Mouse (Mus musculus) adrenal gland, adult 18-20 months (tissue): ENCODE measurements around the gene Rnf224. TPM values are rescaled to one million over a fixed set of nuclear protein-coding genes. Genes with fewer than 3 reads are reported as not detected.
"Not testable (repeated sequence)": the region's sequence is repeated elsewhere in the genome, so short reads cannot be mapped to it uniquely, and the experiment has no call there.

ENCODE experiments used
- DNase-seq, 2 experiments: peaks; one replicate each; pipeline ENCODE4 v3.0.0; 2021 to 2022; ENCODE audit warnings: low spot score in 2 of 2
- long read RNA-seq, 2 experiments: library from polyadenylated mRNA; stranded (forward); transcript quantifications; one replicate each; pipeline ENCODE4 v2.0.0; 2021
- total RNA-seq, 2 experiments: library from RNA; stranded (reverse); gene quantifications; 1 replicate in 1 of 2; 2 replicates in 1 of 2; pipeline ENCODE4 v1.2.3; 2021

Rnf224 gene
- not detected for total RNA-seq
- long read RNA-seq, experiment 1 = 0 reads
- long read RNA-seq, experiment 2 = 0 reads

GRCm38 (mm10) chr2:25236614-25237013 is at the start of gene Rnf224:
TSS of gene Rnf224 (minus strand) at chr2:25236787.
- no peak for DNase-seq

- no peak for DNase-seq
Measured at GRCm38 (mm10) chr2:25286314-25286713, 49.7 kb upstream of the Rnf224 start.

GRCm38 (mm10) chr2:25285551-25285950 is 49.0 kb upstream of the Rnf224 start:
- no peak for DNase-seq

- peak; percentile 72 to 76 for DNase-seq
Measured at GRCm38 (mm10) chr2:25278928-25279882, 42.6 kb upstream of the Rnf224 start.

- no peak for DNase-seq
Measured at GRCm38 (mm10) chr2:25273010-25273409, 36.4 kb upstream of the Rnf224 start.

- no peak for DNase-seq
Measured at GRCm38 (mm10) chr2:25272515-25272914, 35.9 kb upstream of the Rnf224 start.

GRCm38 (mm10) chr2:25271827-25272511 is 35.4 kb upstream of the Rnf224 start, which contains the start of the genes Ssna1 and Anapc2:
TSS of gene Ssna1 (minus strand) at chr2:25272438.
TSS of gene Anapc2 (plus strand) at chr2:25272478.
- peak; percentile 99 for DNase-seq

- DNase-seq = no peak
Measured at GRCm38 (mm10) chr2:25267746-25268309, 31.2 kb upstream of the Rnf224 start.

- no peak for DNase-seq
Measured at GRCm38 (mm10) chr2:25267241-25267640, 30.7 kb upstream of the Rnf224 start.

GRCm38 (mm10) chr2:25266720-25267119 is 30.1 kb upstream of the Rnf224 start:
- no peak for DNase-seq

- DNase-seq = no peak
Measured at GRCm38 (mm10) chr2:25265897-25266656, 29.5 kb upstream of the Rnf224 start.

GRCm38 (mm10) chr2:25264851-25265250 is 28.3 kb upstream of the Rnf224 start:
- no peak for DNase-seq

- no peak for DNase-seq
Measured at GRCm38 (mm10) chr2:25264286-25264660, 27.7 kb upstream of the Rnf224 start.

GRCm38 (mm10) chr2:25263623-25264285 is 27.2 kb upstream of the Rnf224 start:
- DNase-seq = no peak

- DNase-seq = peak; percentile 31 to 43
Measured at GRCm38 (mm10) chr2:25262795-25263622, 26.4 kb upstream of the Rnf224 start.

- peak; percentile 83 to 88 for DNase-seq
Measured at GRCm38 (mm10) chr2:25262291-25262767, 25.7 kb upstream of the Rnf224 start, which contains the start of gene Tprn. TSS of gene Tprn (plus strand) at chr2:25262618.

- DNase-seq = no peak
Measured at GRCm38 (mm10) chr2:25261870-25262269, 25.3 kb upstream of the Rnf224 start.

- DNase-seq = no peak
Measured at GRCm38 (mm10) chr2:25258887-25259286, 22.3 kb upstream of the Rnf224 start.

- DNase-seq = not testable (repeated sequence)
Measured at GRCm38 (mm10) chr2:25257250-25257649, 20.7 kb upstream of the Rnf224 start.
